Mouse (Mus musculus) heart, postnatal 14 days (tissue): ENCODE measurements at regions not wholly inside any gene's neighbourhood (a gene's known extent, or its start where the extent isn't known, plus 50 kb on each side); places are given as distances from the start of the nearest gene placed in this dataset.
A peak's percentile ranks its signal among the peaks of the same experiment; 100 is the strongest.

Source experiments
- DNase-seq, 2 experiments: peaks; one replicate each; pipeline ENCODE4 v3.0.0; 2021 to 2022
- intact Hi-C: fragments of 180-260 bp; cut with DNase I; formaldehyde crosslinking; loops from one replicate; pipeline ENCODE4 v1.15.1; 2025

GRCm38 (mm10) chrX:112984668-112985067, 200.6 kb downstream of the Chm start:
- DNase-seq = no peak
- intact Hi-C loops = no loop called here

GRCm38 (mm10) chrX:112984073-112984472, 201.2 kb downstream of the Chm start:
- no peak for DNase-seq
- intact Hi-C loops = no loop called here

DNA sequence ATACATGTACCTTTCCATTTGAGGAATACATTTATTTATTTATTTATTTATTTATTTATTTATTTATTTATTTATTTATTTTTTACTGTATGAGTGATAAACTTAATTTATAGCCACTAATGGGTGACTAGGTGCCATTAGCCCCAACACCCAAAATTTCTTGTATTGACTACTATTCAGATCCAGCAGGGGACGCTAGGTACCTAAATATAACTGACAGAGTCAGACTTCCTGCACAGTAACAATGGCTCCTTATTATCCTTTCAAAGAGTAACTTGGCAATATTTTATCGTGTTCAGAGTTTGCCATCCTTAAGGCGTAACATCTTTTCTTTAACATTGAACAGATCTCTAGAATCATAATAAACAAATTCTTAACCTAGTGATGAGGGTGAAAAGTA, 206.7 kb downstream of the Chm start:
- DNase-seq = peak in 1 of 2 experiments; percentile 12
- intact Hi-C loops = no loop called here

DNA sequence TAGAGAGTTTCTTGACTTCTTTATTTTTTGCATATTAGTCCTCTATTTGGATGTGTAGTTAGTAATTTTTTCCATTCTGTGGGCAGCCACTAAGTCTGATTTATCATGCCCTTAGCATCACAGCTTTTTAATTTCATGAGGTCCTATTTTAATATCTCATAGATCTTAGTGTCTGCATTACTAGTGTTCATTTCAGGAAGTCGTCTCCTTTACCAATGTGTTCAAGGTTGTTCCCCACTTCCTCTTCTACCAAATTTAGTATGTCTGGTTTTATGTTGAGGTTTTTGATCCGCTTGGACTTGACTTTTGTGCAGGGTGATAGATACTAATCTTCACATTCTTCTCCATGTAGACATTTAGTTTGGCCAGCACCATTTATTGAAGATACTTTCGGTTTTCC, 221.2 kb downstream of the Chm start:
- intact Hi-C loops = no loop called here
- no peak for DNase-seq

GRCm38 (mm10) chrX:112949792-112950191, 235.5 kb downstream of the Chm start:
- DNase-seq = peak in 1 of 2 experiments; percentile 9
- intact Hi-C loops = no loop called here

GRCm38 (mm10) chrX:112947521-112947920, 237.8 kb downstream of the Chm start:
- no peak for DNase-seq
- intact Hi-C loops = no loop called here

GRCm38 (mm10) chrX:112925542-112926182, 227.2 kb upstream of the Pof1b start:
- intact Hi-C loops = no loop called here
- DNase-seq = no peak

DNA sequence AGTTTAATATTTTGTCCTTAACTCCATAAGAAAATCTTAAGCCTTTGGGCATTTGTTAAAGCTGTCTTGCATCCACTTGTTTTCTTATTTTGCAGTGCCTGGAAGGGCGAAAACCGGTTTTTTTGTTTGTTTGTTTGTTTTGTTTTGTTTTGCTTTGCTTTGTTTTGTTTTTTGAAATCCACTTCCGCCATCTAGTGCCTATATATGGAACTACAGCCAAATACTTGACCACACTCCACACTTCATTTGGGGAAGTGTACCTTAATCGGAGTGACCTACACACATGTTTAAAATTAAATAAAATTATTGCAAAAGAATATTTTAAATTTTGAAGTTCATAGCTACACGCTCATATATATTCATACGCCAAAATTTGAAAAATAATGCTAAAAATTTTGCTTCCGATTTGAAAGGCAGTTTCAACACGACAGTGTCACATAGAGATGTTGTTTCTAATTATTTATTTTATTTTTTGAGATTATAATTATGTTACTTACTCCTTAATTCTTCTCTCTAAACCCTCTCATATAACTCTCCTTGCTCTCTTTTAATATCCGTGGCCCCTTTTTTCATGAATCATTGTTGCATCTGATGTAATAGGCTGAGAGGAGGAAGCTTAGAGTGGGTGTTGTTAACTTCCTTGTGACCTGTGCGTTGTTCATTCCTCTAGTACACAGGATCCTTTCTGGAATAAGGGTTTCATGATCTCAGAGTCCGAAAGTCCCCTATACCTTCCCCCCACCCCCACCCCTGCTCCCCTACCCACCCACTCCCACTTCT, 205.4 kb upstream of the Pof1b start:
- intact Hi-C loops = loop anchor here (2.0 to 5.0 kb wide), 2 partner anchors 379 to 482 kb away; no protein-coding TSS in a partner anchor
- peak in 1 of 2 experiments; percentile 3 for DNase-seq

DNA sequence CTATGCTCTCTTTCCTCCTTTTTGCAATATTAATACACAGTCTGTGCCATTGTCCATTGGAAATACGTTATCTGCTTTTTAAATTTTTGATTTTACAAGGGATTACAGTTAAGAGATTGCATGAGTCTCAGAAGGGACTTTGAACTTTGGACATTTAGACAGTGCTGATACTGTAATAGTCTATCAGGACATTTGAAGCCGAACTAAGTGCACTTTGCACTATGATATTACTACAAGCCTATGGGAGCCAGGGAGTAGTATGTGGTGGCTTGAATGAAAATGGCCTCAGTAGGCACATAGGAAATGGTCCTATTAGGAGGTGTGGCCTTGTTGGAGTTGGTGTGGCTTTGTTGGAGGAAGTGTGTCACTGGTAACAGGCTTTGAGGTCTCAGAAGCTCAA, 188.1 kb upstream of the Pof1b start:
- no peak for DNase-seq
- intact Hi-C loops = no loop called here
